Mouse (Mus musculus) small intestine, adult 2 months (tissue): ENCODE data around the gene Dzip1. TPM values are rescaled to one million over a fixed set of nuclear protein-coding genes. Genes with fewer than 3 reads are reported as not detected.

Experiments used
- H3K27ac ChIP-seq: fragments of 200-500 bp; 2 replicates; pipeline ENCODE4 v1.5.1; 2012; ENCODE audit warnings: low read depth, low read length, control low read depth, inconsistent platforms; ENCODE audit not compliant: insufficient read depth
- H3K27me3 ChIP-seq: fragments of 200-500 bp; 2 replicates; pipeline ENCODE4 v1.6.1; 2012; ENCODE audit warnings: mild to moderate bottlenecking, moderate library complexity, low read length, inconsistent platforms; ENCODE audit not compliant: control insufficient read depth, insufficient read depth
- H3K36me3 ChIP-seq: fragments of 200-500 bp; 2 replicates; pipeline ENCODE4 v1.6.1; 2012; ENCODE audit warnings: mild to moderate bottlenecking, low read length, control low read depth, inconsistent platforms; ENCODE audit not compliant: control insufficient read depth, insufficient read depth
- H3K4me1 ChIP-seq: fragments of 200-500 bp; 2 replicates; pipeline ENCODE4 v1.6.1; 2012; ENCODE audit warnings: low read length, inconsistent platforms, mixed read lengths; ENCODE audit not compliant: control insufficient read depth, insufficient read depth, insufficient read length
- H3K4me3 ChIP-seq: fragments of 200-500 bp; 2 replicates; pipeline ENCODE4 v1.5.1; 2012; ENCODE audit warnings: low read depth, mild to moderate bottlenecking, control low read depth, inconsistent platforms, low read length, moderate library complexity
- CTCF ChIP-seq: fragments of 200-500 bp; IDR thresholded peaks from 2 replicates; pipeline ENCODE4 v1.5.1; 2012; ENCODE audit warnings: low read depth, mild to moderate bottlenecking, control low read depth, inconsistent platforms, low read length, moderate library complexity, mixed read lengths; ENCODE audit not compliant: insufficient replicate concordance, insufficient read length; ENCODE audit errors: extremely low read depth
- POLR2A ChIP-seq: fragments of 200-500 bp; IDR thresholded peaks from 2 replicates; pipeline ENCODE4 v1.6.1; 2012; ENCODE audit warnings: low read depth, mild to moderate bottlenecking, control low read depth, inconsistent platforms, low read length, moderate library complexity
- WGBS: fragments of 180-500 bp; shearing (Covaris S2); methylation state at CpG from one replicate; pipeline ENCODE4 v1.1.7; 2018; 5-methylcytosine and 5-hydroxymethylcytosine counted together
- polyA plus RNA-seq: library from polyadenylated mRNA; depleted of rRNA; stranded (reverse); fragments of >200 nt; gene quantifications from 2 replicates; pipeline ENCODE4 v1.2.3, GENCODE M21; 2012

Gene Dzip1
- polyA plus RNA-seq, 1 experiment = 2.3 TPM

DNA sequence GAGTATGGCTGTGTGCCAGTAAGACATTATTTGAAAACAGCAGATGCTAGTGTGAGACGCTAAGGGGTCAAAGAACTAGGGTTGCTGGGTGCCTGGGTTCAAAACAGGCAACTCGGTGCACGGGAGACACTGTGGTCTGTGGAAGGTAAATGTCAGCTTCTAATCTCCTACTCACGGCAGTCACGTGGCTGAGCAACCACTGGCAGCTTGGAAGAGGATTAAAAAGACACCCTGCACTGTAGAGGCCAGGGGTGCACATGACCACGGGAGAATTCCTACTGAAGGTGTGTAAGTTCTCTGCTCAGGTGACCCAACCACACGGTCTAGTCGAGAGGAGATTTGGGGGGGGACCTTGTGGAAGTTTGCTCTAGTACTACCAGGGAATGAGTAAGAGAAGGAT, 17.7 kb downstream of the Dzip1 start:
- Histone ChIP-seq H3K4me3 (no peak overlapping the region), H3K27ac (no peak overlapping the region), H3K4me1 (no peaks in the 10 kb centered on the region), H3K36me3 (no peaks in the 10 kb centered on the region), H3K27me3 (no peaks in the 10 kb centered on the region)
- TF ChIP-seq POLR2A (no peak), CTCF (no peak)
- WGBS = 38% methylated on average over 8 of the region's 8 CpGs

DNA sequence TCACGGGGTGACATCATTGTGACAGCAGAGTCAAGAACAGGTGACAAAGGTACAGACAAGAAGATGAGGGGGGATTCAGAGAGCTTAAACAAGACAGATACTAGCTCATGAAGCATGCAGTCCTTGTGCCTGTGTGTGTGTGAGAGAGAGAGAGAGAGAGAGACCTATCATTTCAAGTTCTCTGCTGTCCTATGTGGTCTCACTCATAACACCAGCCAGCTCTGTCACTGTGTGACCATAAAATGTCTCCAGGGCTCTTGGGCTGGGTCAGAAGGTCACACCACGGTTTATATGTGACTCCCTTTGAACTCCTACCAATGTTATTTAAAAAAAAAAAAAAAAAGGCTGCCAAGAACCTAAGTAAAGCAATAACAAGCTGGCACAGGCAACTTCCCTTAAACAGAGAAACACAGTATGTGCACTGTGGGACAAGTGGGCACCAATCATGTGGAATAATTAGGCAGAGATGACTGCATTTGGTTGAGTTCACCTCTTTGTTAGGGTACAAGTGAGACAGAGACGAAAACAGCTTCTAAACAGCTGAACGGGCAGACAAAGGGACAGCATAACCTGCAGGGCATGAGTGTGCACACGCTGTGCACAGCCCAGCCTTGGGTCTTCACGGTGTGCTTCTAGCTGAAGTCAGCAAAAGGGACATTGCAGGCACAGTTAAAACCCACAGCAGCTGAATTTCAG, 21.2 kb downstream of the Dzip1 start:
- Histone ChIP-seq H3K36me3 (no peaks in the 10 kb centered on the region), H3K4me3 (no peak overlapping the region), H3K4me1 (no peaks in the 10 kb centered on the region), H3K27me3 (no peaks in the 10 kb centered on the region), H3K27ac (no peak overlapping the region)
- 64% methylated on average over 6 of the region's 6 CpGs for WGBS
- no peak for TF ChIP-seq POLR2A
- TF ChIP-seq CTCF = no peak

DNA sequence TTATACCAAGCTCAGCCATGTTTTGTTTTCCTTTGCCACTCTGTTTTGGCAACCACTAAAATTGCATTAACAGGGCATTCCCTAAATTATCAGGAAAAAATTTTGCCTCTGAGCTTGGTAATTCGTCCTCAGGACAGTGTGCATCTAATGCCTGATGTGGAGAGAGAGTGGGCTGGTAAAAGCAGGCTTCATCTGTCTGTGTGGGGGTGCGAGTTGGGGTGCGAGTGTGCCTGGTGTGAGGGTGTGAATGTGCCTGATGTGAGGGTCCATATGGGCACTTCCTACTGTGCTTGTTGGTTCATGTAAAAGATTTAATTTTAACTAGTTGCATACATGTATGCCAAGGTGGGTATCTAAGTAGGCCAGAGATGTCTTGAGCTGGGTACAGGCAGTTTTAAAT, 21.9 kb downstream of the Dzip1 start:
- no peaks in the 10 kb centered on the region for H3K36me3 ChIP-seq
- TF ChIP-seq POLR2A = no peak
- TF ChIP-seq CTCF = no peak
- 83% methylated on average over 3 of the region's 3 CpGs for WGBS

DNA sequence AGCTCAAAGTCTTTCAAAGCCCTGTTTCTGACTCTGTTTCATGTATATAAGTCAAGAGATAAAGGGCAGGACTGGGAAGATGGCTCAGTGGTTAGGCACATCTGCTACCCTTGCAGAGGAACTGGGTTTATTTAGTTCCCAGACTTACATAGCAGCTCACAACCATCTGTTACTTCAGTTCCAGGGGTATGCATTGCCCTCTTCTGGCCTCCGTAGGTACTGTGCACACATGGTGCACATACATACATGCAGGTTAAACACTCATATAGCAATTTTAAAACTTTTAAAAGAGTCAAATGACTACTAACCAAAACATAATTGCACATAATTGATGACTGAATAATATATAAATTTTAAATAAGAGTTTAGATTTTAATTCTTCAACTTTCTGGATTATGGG, 24.3 kb downstream of the Dzip1 start:
- H3K4me1 ChIP-seq = no peaks in the 10 kb centered on the region
- no peak overlapping the region for H3K4me3 ChIP-seq
- no peaks in the 10 kb centered on the region for H3K36me3 ChIP-seq
- whole genome bisulfite sequencing = 100% methylated on average over 1 of the region's 1 CpGs
- no peak overlapping the region for H3K27ac ChIP-seq
- TF ChIP-seq POLR2A = no peak
- no peak for TF ChIP-seq CTCF
- no peaks in the 10 kb centered on the region for H3K27me3 ChIP-seq

More for the DNA sequence above, 21.9 kb downstream of the Dzip1 start:
- no peak overlapping the region for H3K4me3 ChIP-seq
- no peak overlapping the region for H3K27ac ChIP-seq
- H3K4me1 ChIP-seq = no peaks in the 10 kb centered on the region
- no peaks in the 10 kb centered on the region for H3K27me3 ChIP-seq

DNA sequence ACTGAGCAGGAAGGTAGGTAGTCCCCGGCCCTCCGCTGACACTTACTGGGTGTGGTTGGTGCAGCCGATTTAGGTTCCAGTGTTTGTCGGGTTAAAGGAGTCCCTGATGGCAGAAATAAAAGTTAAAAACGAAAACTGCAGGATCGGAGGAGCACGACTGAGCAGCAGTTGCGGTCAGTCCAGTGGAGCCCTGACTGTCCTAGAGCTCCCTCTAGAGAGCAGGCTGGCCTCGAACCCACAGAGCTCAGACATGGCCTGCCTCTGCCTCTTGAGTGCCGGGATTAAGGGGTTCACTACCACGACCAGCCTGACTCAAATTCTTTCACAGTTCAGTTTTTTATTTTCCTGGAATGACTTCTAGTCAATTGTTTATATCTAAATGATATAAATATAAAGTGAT, 25.3 kb downstream of the Dzip1 start:
- H3K27ac ChIP-seq = no peak overlapping the region
- 80% methylated on average over 11 of the region's 11 CpGs for WGBS
- H3K4me1 ChIP-seq = no peaks in the 10 kb centered on the region
- no peak overlapping the region for H3K4me3 ChIP-seq
- no peaks in the 10 kb centered on the region for H3K27me3 ChIP-seq
- no peak for TF ChIP-seq CTCF
- TF ChIP-seq POLR2A = no peak
- no peaks in the 10 kb centered on the region for H3K36me3 ChIP-seq

DNA sequence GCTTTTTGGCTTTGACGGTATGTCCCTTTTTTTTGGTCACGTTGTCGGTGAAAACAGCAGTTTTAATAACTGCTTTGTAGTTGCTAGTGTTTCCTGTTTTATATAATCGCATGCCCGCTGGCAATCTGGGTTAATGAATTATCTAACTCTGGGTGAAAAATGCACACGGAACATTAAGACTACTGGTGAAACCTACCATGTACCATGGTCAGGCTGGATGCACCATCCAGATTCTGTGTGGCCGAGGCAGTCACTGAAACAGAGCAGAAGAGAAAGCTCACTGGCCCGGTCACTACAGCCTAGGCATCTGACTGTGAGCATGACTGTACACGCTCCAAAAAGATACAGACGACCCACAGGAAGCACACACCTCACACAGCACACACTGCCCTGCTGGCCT, 29.6 kb downstream of the Dzip1 start:
- H3K4me1 ChIP-seq = no peaks in the 10 kb centered on the region
- H3K27ac ChIP-seq = no peak overlapping the region
- no peaks in the 10 kb centered on the region for H3K27me3 ChIP-seq
- no peaks in the 10 kb centered on the region for H3K36me3 ChIP-seq
- TF ChIP-seq POLR2A (no peak), CTCF (no peak)
- no peak overlapping the region for H3K4me3 ChIP-seq
- 85% methylated on average over 10 of the region's 10 CpGs for WGBS

DNA sequence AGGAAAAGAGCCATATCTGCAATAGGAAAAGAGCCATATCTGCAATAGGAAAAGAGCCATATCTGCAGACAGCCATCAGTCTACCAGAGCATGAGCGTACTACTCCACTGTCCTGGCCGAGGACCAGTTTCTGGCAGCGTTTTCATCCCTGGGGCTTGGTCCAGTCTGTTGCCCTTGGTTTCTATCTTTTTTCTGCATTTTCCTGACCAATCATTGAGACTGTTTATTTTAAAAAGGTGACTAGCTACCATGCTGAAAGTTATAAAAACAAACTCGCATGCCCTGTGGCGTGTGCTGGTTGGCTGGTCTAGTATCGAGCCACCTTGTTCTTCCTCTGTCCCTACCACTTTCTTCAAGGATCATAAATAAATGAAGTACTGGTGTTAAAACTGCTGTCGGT, 30.0 kb downstream of the Dzip1 start:
- H3K4me3 ChIP-seq = no peak overlapping the region
- 93% methylated on average over 7 of the region's 7 CpGs for WGBS
- no peaks in the 10 kb centered on the region for H3K36me3 ChIP-seq
- no peak overlapping the region for H3K27ac ChIP-seq
- no peak for TF ChIP-seq POLR2A
- no peak for TF ChIP-seq CTCF
- no peaks in the 10 kb centered on the region for H3K27me3 ChIP-seq
- H3K4me1 ChIP-seq = no peaks in the 10 kb centered on the region
